Mouse (Mus musculus) gastrocnemius, adult 2 months (tissue): Measurements from ENCODE around the gene Slc22a5. TPM values are rescaled to one million over a fixed set of nuclear protein-coding genes. Genes with fewer than 3 reads are reported as not detected.
"Not testable (repeated sequence)": the region's sequence is repeated elsewhere in the genome, so short reads cannot be mapped to it uniquely, and the experiment has no call there.

Source experiments
- DNase-seq: peaks from one replicate; pipeline ENCODE4 v3.0.0; 2022
- H3K27ac ChIP-seq: fragments of 200-600 bp; 2 replicates; pipeline ENCODE4 v1.8.1; 2022; ENCODE audit warnings: mild to moderate bottlenecking
- H3K4me3 ChIP-seq: fragments of 200-600 bp; 2 replicates; pipeline ENCODE4 v1.8.1; 2022; ENCODE audit warnings: mild to moderate bottlenecking, moderate library complexity
- CTCF ChIP-seq: fragments of 200-600 bp; IDR thresholded peaks from 2 replicates; pipeline ENCODE4 v1.8.1; 2022; ENCODE audit warnings: antibody characterized with exemption, mild to moderate bottlenecking, moderate library complexity
- intact Hi-C: fragments of 180-260 bp; cut with DNase I; formaldehyde crosslinking; loops from one replicate; pipeline ENCODE4 v1.15.1; 2025
- total RNA-seq, 2 experiments: library from RNA; stranded (reverse); gene quantifications; 2 replicates each; pipeline ENCODE4 v1.2.3; 2021

Slc22a5 gene
- total RNA-seq, 2 experiments from 2014 or later = 7.6 to 11.0 TPM

DNA sequence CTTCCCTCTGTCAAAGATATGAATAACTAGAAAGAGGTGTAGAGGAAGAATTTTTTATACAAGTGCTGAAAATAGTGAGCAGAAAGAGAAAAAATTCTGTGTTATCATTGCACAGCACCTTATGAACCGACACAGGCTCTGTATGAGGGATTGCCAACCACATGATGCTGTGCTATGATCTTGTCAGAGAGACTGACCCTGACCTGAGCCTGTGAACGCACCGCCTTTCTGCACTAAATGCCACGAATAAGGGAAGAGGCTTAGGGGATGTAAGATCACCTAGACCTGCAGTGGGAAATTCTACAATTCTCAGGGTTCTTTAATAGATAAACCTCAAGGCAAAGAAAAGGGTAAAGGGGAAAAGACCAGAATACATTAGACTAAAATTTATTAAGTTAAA lies 15.0 kb downstream of the Slc22a5 start:
- intact Hi-C loops = no loop called here
- Histone ChIP-seq H3K27ac (no peak overlapping the region), H3K4me3 (no peak overlapping the region)
- TF ChIP-seq CTCF = no peak
- no peak for DNase-seq

DNA sequence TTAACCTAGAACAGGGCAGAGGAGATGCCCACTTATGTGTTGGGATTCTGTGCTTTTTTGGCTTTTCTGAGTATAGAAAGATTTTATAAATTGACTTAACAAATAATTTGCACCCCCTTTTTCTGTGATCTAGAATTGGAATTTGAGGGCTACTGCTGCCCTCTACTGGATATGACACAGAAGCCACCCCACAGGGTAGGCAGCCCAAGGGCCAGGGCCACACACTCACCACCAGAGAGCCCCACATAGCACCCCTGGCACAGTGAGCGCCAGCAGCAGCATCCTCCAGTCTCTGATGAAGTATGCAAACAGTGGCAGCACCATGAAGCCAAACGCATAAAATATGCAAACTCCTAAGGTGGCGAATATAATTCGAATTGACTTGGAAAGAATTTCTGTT lies 16.8 kb downstream of the Slc22a5 start:
- TF ChIP-seq CTCF = peak; percentile 60
- H3K4me3 ChIP-seq = no peak overlapping the region
- intact Hi-C loops = no loop called here
- no peak for DNase-seq
- no peak overlapping the region for H3K27ac ChIP-seq

DNA sequence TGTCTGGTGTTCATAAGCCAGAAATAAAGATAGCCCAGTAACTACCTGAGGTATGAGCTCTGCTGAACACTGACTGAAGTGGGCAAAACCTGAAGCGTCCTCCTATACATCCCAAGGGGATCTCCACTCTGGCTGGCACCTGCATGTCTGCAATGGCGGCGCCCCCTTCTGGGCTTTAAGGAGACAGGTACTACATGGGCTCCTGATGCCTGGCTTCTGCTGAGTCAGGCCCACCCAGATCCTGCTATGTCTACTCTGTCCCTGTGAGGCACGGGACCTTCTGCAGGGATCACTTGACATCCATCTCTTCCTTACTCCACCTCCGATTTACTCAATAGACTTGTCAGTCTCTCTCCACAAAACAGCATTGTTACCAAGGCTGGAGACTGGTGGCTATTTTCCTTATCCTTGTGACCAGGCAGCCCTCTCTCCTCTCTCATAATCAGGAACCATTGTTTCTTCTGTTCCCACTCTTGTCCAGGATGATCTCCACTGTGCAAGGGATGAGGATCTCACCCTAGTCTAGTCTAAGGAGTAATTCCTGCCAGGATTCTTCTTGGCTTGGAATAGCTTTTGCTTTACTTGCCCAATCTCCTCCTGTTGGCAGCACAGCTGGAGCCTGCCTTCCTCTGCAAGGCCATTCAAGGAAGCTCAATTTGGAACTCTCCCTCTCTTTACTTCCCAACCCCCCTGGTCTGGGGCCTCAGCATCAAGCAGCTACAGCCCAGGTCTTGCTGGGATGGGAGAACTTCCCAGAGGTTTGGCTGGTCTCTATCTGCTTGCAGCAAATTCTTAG lies 17.4 kb downstream of the Slc22a5 start:
- H3K4me3 ChIP-seq, DNase-seq, H3K27ac ChIP-seq, intact Hi-C loops: not testable (repeated sequence)

DNA sequence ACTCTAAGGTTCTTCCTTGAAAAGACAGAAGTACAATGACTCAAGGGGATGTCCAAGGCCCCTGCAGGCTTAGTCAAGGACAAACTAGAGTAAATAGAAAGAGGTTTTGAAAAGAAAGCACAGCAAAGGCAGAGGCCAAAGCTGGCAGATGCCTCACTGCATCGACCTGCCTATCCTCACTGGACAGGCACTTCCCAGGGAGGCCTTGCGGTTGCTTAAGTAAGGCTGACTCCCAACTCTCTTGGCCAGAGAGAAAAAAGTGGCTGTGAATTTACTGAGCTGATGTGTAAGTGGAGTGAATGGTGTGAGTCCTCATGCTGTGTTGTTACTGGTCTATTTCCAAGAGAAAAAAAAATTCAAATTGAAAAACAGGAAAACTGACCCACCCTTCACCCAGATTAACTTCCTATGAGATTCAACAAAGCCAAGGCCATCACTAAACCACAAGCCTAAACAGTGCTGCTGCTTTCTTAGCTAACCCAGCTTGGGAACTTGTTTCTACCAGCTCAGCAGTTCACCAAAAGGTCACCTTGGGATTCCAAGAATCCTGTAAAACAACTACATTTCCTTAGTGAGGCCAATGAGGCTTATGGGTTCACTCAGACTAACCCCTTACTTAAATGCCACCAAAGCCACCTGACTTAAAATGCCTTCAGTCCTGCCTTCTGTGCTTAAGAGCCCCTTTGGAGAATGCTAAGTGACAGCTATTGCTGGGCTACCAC lies 19.5 kb downstream of the Slc22a5 start:
- Histone ChIP-seq H3K27ac (peak overlapping the region; percentile 43), H3K4me3 (no peak overlapping the region)
- intact Hi-C loops = no loop called here
- no peak for TF ChIP-seq CTCF
- DNase-seq = no peak

DNA sequence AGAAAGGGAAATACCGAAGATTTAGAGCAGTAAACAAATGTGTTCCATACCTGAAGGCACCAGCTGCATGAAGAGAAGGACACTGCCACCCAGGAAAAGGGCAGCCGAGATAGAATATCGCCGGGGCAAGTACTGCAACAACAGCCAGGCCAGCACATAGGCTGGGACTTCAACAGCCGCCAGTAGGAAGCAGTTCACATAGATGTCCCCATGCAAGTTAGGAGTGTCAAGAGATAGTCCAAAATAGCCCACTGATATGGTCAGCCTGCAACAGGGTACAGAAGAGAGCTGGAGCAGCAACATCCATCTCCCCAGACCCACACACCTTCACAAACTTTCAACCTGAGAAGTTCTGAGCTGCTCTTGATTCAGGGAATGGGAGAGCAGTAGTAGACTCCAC lies 22.3 kb downstream of the Slc22a5 start:
- Histone ChIP-seq H3K4me3 (no peak overlapping the region), H3K27ac (no peak overlapping the region)
- intact Hi-C loops = loop anchor here (5.0 kb wide), 1 partner anchor 83 kb away; no protein-coding TSS in a partner anchor
- no peak for TF ChIP-seq CTCF
- no peak for DNase-seq

DNA sequence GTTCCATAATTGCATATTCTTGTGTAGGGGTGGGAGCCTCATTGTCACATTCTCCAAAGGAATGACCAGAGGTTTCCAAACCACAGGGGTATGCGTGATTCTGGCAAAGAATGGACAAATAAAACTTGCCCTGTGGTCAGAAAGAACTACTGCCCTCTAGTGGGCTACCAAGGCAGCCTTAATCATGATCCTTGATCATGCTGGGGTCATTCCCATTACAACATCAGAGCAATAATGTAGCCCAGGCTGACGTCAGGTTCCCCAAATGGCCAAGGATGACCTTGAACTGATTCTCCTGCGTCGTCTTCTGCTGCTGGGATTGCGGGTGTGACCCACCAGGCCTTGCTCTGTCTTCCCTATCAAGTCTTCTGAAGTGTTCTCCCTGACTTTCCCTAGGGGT lies 23.1 kb downstream of the Slc22a5 start:
- intact Hi-C loops = loop anchor here (5.0 kb wide), 1 partner anchor 84 kb away; no protein-coding TSS in a partner anchor
- H3K27ac ChIP-seq, H3K4me3 ChIP-seq, DNase-seq: not testable (repeated sequence)
- peak; percentile 49 for TF ChIP-seq CTCF

DNA sequence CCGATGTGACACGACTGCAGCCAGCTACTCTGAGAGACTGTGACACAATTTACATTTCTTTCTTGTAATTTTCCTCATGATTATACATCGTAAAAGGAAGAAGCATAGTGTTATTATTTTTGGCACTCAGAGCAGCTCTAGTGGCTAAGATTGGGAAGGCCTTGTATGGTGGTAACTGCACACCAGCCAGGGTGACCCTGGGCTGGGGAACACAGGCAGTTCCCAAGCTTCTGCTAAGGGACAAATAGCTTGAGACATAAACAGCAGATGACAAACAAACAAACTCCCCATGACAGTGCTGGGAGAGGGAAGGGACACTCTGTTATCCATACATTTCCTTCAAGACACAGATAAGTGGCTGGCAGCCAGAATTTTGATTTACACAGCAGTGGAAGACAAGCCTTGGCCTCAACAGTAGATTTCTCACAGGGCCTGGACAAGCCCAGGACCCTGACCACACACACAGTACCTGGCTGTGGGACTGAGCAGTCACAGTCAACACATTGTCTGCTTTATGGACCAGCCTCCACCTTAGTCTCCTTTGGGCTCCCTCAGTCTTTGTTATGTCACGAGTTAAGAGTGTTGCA lies 26.6 kb downstream of the Slc22a5 start:
- H3K27ac ChIP-seq, DNase-seq, H3K4me3 ChIP-seq: not testable (repeated sequence)
- intact Hi-C loops = loop anchor here (5.0 kb wide), 1 partner anchor 87 kb away; no protein-coding TSS in a partner anchor

DNA sequence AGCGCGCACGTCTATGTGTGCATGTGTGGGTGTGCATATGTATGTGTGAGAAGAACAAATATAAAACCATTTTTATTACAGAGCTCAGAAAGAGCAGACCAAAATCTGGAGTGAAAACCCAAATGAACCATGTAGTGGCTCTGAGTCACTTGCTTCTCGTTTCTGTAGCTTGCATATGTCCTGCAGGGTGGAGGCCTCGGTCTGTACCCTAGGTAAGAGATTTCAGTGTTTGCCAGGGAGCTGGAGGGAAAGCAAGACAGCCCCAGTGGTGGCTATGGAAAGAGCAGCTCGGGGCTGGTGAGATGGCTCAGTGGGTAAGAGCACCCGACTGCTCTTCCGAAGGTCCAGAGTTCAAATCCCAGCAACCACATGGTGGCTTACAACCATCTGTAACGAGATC lies 30.5 kb downstream of the Slc22a5 start:
- intact Hi-C loops, H3K27ac ChIP-seq, DNase-seq, H3K4me3 ChIP-seq: not testable (repeated sequence)

DNA sequence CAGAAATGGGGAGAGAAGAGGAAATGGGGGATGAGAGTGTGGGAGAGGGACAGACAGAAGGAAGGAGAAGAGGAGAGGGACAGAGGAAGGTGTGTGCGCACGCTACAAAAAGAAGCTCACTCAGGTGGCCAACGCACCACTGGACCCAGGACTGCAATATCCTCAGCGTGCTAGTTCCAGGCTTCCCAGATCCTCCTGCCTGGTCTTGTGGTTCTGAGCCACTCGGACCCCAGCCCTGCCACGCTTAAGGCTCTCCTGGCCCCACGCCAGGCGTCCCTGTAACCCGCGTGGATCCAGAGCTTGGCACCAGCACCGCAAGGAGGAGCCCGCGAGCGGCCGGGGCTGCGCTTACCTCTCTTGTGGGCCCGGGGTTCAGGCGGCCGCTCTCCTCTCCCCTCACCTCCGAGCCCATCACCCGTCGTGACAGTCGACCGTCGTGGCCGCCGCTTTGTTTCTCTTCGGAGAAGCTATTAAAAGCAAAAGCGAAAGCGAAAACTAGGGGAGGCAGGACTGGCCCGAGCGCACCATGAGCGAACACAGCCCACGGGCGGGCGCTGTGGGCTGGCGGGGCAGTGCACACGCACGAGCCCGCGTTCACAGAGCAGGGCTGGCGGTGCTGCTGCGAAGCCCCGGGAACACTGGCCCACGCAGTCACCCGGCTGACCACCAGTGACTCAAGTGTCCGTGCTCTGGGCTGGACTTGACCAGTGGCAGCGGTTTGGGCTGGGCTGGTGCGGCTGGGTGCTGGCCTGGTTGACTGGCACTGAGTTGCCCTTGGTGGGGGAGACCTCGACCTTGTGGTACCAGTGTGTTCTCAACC lies 32.5 kb downstream of the Slc22a5 start, which contains the start of gene Gm12216:
Gene Gm12216, minus strand, starts transcription at position 496 of the 820 bp plus-strand sequence.
- TF ChIP-seq CTCF = peak; percentile 52

DNA sequence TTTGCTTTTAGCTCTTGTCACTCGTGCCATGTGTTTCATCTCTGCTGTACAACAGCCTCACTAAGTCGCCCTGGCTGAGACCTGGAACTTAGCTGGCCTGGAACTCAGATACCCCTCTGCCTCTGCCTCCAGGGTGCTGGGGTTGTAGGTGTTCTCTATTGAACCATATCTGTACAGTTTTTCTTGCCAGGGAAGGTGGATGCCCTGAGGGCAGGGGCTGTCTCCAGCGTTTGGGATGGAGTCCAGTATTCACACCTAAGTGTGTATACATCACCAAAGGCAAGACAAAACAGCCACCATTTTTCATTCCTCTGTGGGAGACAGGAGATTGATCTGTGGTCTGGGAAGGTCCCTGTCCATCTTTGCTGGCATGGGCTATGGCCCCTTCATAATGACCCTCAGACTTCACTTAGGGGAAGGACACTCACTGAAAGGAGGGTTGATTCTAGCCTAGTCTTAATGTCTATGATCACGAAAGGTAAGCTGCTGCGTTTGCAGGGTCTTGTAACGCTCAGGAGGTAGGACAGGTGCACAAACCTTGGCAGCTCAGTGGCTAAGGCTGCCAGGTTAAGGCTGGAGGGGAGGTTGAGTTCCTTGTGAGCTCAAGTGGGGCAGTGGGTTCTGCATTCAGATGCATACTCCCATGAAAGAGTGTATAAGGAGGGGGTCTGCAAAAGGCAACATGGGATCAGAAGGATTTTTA lies 33.3 kb downstream of the Slc22a5 start:
- H3K4me3 ChIP-seq = peak overlapping the region; percentile 84
- no peak for DNase-seq
- TF ChIP-seq CTCF = no peak
- H3K27ac ChIP-seq = peak overlapping the region; percentile 91
- intact Hi-C loops = no loop called here

More for the DNA sequence above, 32.5 kb downstream of the Slc22a5 start, which contains the start of gene Gm12216:
- DNase-seq = peak; percentile 72
- Histone ChIP-seq H3K27ac (peak within 1 kb of the TSS; percentile 91), H3K4me3 (peak within 1 kb of the TSS; percentile 84)
- intact Hi-C loops = not testable (repeated sequence)

DNA sequence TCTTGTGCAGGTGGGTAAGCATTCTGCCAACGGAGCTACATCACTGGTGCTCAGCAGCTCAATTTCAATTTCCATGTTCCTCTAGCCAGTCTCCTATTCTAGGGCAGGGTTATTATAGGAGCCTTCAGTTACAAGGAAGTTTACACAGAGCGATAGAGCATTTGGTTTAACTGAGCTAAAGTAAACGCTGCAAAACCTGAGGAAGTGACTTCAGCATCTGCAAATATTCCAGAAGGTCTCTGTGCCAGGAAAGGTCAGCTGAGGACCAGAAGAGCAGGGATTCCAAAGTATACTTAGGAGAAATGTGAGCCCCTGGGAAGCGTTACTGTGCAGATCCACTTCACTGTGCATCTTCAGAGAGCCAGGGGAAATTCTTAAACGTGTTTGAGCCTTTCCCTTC lies 37.8 kb downstream of the Slc22a5 start:
- peak; percentile 57 for DNase-seq
- H3K27ac ChIP-seq = peak overlapping the region; percentile 77
- H3K4me3 ChIP-seq = peak overlapping the region; percentile 28
- intact Hi-C loops = no loop called here
- no peak for TF ChIP-seq CTCF
